Mouse (Mus musculus): Measurements from ENCODE around the gene Fndc11. TPM values are rescaled to one million over a fixed set of nuclear protein-coding genes. Genes with fewer than 3 reads are reported as not detected.
A peak's percentile ranks its signal among the peaks of the same experiment; 100 is the strongest.
"Not testable (repeated sequence)": the region's sequence is repeated elsewhere in the genome, so short reads cannot be mapped to it uniquely, and the experiment has no call there.

The Fndc11 gene
- polyA plus RNA-seq (2012; rRNA removed) = 0.11 and 0.14 TPM in 2 replicates

GRCm38 (mm10) chr2:181219538-181220216 is at the start of gene Fndc11:
Gene Fndc11 (plus strand): TSS chr2:181220013.
- TF ChIP-seq CTCF (IDR thresholded peaks at IDR 0.05; ENCODE audit: borderline replicate concordance, extremely low read depth, insufficient read depth, insufficient read length) = no peak
- no peak for TF ChIP-seq POLR2A (IDR thresholded peaks at IDR 0.05; ENCODE audit: borderline replicate concordance, extremely low read depth, insufficient read depth, insufficient read length, poor library complexity, severe bottlenecking)
- DNase-seq (ENCODE audit: low read depth) = peak; percentile 82

- no peak for DNase-seq (ENCODE audit: low read depth)
- TF ChIP-seq CTCF (IDR thresholded peaks at IDR 0.05; ENCODE audit: borderline replicate concordance, extremely low read depth, insufficient read depth, insufficient read length) (no peak), POLR2A (IDR thresholded peaks at IDR 0.05; ENCODE audit: borderline replicate concordance, extremely low read depth, insufficient read depth, insufficient read length, poor library complexity, severe bottlenecking) (no peak)
Measured at GRCm38 (mm10) chr2:181174646-181175045, 45.2 kb upstream of the Fndc11 start.

- TF ChIP-seq CTCF (IDR thresholded peaks at IDR 0.05; ENCODE audit: borderline replicate concordance, extremely low read depth, insufficient read depth, insufficient read length) (no peak), POLR2A (IDR thresholded peaks at IDR 0.05; ENCODE audit: borderline replicate concordance, extremely low read depth, insufficient read depth, insufficient read length, poor library complexity, severe bottlenecking) (no peak)
- no peak for DNase-seq (ENCODE audit: low read depth)
Measured at GRCm38 (mm10) chr2:181178015-181178414, 41.8 kb upstream of the Fndc11 start.

GRCm38 (mm10) chr2:181178471-181178870 is 41.3 kb upstream of the Fndc11 start:
- TF ChIP-seq POLR2A (IDR thresholded peaks at IDR 0.05; ENCODE audit: borderline replicate concordance, extremely low read depth, insufficient read depth, insufficient read length, poor library complexity, severe bottlenecking) = no peak
- TF ChIP-seq CTCF (IDR thresholded peaks at IDR 0.05; ENCODE audit: borderline replicate concordance, extremely low read depth, insufficient read depth, insufficient read length) = no peak
- DNase-seq (ENCODE audit: low read depth) = no peak

GRCm38 (mm10) chr2:181180898-181181297 is 38.9 kb upstream of the Fndc11 start:
- DNase-seq (ENCODE audit: low read depth) = no peak
- TF ChIP-seq POLR2A (IDR thresholded peaks at IDR 0.05; ENCODE audit: borderline replicate concordance, extremely low read depth, insufficient read depth, insufficient read length, poor library complexity, severe bottlenecking) (no peak), CTCF (IDR thresholded peaks at IDR 0.05; ENCODE audit: borderline replicate concordance, extremely low read depth, insufficient read depth, insufficient read length) (no peak)

- TF ChIP-seq CTCF (IDR thresholded peaks at IDR 0.05; ENCODE audit: borderline replicate concordance, extremely low read depth, insufficient read depth, insufficient read length) (peak; percentile 98), POLR2A (IDR thresholded peaks at IDR 0.05; ENCODE audit: borderline replicate concordance, extremely low read depth, insufficient read depth, insufficient read length, poor library complexity, severe bottlenecking) (no peak)
- peak; percentile 97 for DNase-seq (ENCODE audit: low read depth)
Measured at GRCm38 (mm10) chr2:181186635-181187034, 33.2 kb upstream of the Fndc11 start.

GRCm38 (mm10) chr2:181187121-181188000 is 32.5 kb upstream of the Fndc11 start, which contains the start of gene Ppdpf:
Gene Ppdpf (plus strand): TSS chr2:181187247.
- TF ChIP-seq CTCF (IDR thresholded peaks at IDR 0.05; ENCODE audit: borderline replicate concordance, extremely low read depth, insufficient read depth, insufficient read length) (peak; percentile 34; the same call in 1 of the 2 replicates), POLR2A (IDR thresholded peaks at IDR 0.05; ENCODE audit: borderline replicate concordance, extremely low read depth, insufficient read depth, insufficient read length, poor library complexity, severe bottlenecking) (peak; percentile 22; the same call in 1 of the 2 replicates)
- peak; percentile 97 for DNase-seq (ENCODE audit: low read depth)

GRCm38 (mm10) chr2:181188681-181189080 is 31.1 kb upstream of the Fndc11 start:
- no peak for TF ChIP-seq POLR2A (IDR thresholded peaks at IDR 0.05; ENCODE audit: borderline replicate concordance, extremely low read depth, insufficient read depth, insufficient read length, poor library complexity, severe bottlenecking)
- TF ChIP-seq CTCF (IDR thresholded peaks at IDR 0.05; ENCODE audit: borderline replicate concordance, extremely low read depth, insufficient read depth, insufficient read length) = no peak
- DNase-seq (ENCODE audit: low read depth) = no peak

- no peak for DNase-seq (ENCODE audit: low read depth)
- TF ChIP-seq CTCF (IDR thresholded peaks at IDR 0.05; ENCODE audit: borderline replicate concordance, extremely low read depth, insufficient read depth, insufficient read length) = no peak
- no peak for TF ChIP-seq POLR2A (IDR thresholded peaks at IDR 0.05; ENCODE audit: borderline replicate concordance, extremely low read depth, insufficient read depth, insufficient read length, poor library complexity, severe bottlenecking)
Measured at GRCm38 (mm10) chr2:181189321-181189720, 30.5 kb upstream of the Fndc11 start.

- not testable (repeated sequence) for DNase-seq (ENCODE audit: low read depth)
Measured at GRCm38 (mm10) chr2:181191385-181191784, 28.4 kb upstream of the Fndc11 start.

GRCm38 (mm10) chr2:181191936-181192335 is 27.9 kb upstream of the Fndc11 start:
- DNase-seq (ENCODE audit: low read depth) = no peak
- TF ChIP-seq POLR2A (IDR thresholded peaks at IDR 0.05; ENCODE audit: borderline replicate concordance, extremely low read depth, insufficient read depth, insufficient read length, poor library complexity, severe bottlenecking) (no peak), CTCF (IDR thresholded peaks at IDR 0.05; ENCODE audit: borderline replicate concordance, extremely low read depth, insufficient read depth, insufficient read length) (no peak)
